Mouse (Mus musculus): ENCODE measurements around the gene Spryd7.

DNA sequence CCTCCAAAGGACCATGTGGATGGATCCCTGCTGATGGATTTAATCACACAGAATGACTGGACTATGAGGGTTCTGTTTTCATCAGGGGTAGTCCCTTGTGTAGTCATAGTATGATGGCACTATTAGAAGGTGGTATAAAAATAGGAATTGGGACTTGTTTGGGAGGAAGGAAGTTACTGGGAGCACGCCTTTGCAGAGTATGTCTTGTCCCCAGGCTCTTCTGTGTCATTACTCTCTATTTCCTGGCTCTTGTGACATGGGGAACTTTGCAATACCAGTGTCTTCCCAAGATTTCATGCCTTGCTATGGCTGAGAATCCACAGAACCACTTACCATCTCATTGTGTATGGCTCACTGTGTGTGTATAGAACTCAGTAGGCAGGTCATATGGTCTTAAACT is 8.1 kb downstream of the Spryd7 start:
- TF ChIP-seq POLR2A (IDR thresholded peaks at IDR 0.05; ENCODE audit: control insufficient read depth, low read depth, low read length), result no peak
- TF ChIP-seq CTCF (IDR thresholded peaks at IDR 0.05; ENCODE audit: control insufficient read depth, insufficient read depth, insufficient replicate concordance, low read depth, low read length), result no peak

Data from testis, adult 2 months (tissue).